Mouse (Mus musculus) mouse trophoblast stem cell (cell line): Measurements from ENCODE around the gene Prps2.
"Not testable (repeated sequence)": the region's sequence is repeated elsewhere in the genome, so short reads cannot be mapped to it uniquely, and the experiment has no call there.

Source experiments
- in situ Hi-C, 2 experiments: fragments of 300-500 bp; cut with MseI, MboI; formaldehyde crosslinking; loops; 2 replicates in 1 of 2; 3 replicates in 1 of 2; pipeline ENCODE4 v1.15.1; 2025

Gene Prps2

GRCm38 (mm10) chrX:167323742-167324141 is 58.8 kb downstream of the Prps2 start:
- in situ Hi-C loops = no loop called here

- in situ Hi-C loops = no loop called here
Observed at GRCm38 (mm10) chrX:167321233-167321806, 61.2 kb downstream of the Prps2 start.

- in situ Hi-C loops = no loop called here
Observed at GRCm38 (mm10) chrX:167318819-167319396, 63.6 kb downstream of the Prps2 start.

- in situ Hi-C loops = no loop called here
Observed at GRCm38 (mm10) chrX:167315766-167316165, 66.8 kb downstream of the Prps2 start.

- in situ Hi-C loops = no loop called here
Observed at GRCm38 (mm10) chrX:167315093-167315726, 67.3 kb downstream of the Prps2 start.

- in situ Hi-C loops = not testable (repeated sequence)
Observed at GRCm38 (mm10) chrX:167302061-167302460, 80.5 kb downstream of the Prps2 start.
